Mouse (Mus musculus) limb, embryonic 12.5 days (tissue): ENCODE measurements at regions not wholly inside any gene's neighbourhood (a gene's known extent, or its start where the extent isn't known, plus 50 kb on each side); places are given as distances from the start of the nearest gene placed in this dataset.

ENCODE experiments used
- ATAC-seq: fragments of 200-750 bp; cut with Nextera tagmentation; 2 replicates; pipeline ENCODE4 v1.8.0; 2017; ENCODE audit warnings: low read depth, moderate TSS enrichment; ENCODE audit not compliant: insufficient number of reproducible peaks, insufficient read depth, low FRiP score, low TSS enrichment
- H3K27ac ChIP-seq: fragments of 300-500 bp; sonication (generic); 2 replicates; pipeline ENCODE4 v1.5.1; 2016; ENCODE audit warnings: mild to moderate bottlenecking, moderate library complexity
- H3K27me3 ChIP-seq: fragments of 300-500 bp; sonication (generic); 2 replicates; pipeline ENCODE4 v1.6.1; 2016; ENCODE audit warnings: mild to moderate bottlenecking, moderate library complexity
- H3K36me3 ChIP-seq: fragments of 300-500 bp; sonication (generic); 2 replicates; pipeline ENCODE4 v1.6.1; 2016; ENCODE audit warnings: mild to moderate bottlenecking, moderate library complexity
- H3K4me1 ChIP-seq: fragments of 300-500 bp; sonication (generic); replicated peaks from 2 replicates; pipeline ENCODE4 v1.6.1; 2016
- H3K4me2 ChIP-seq: fragments of 300-500 bp; sonication (generic); 2 replicates; pipeline ENCODE4 v1.6.1; 2016; ENCODE audit warnings: mild to moderate bottlenecking, moderate library complexity
- H3K4me3 ChIP-seq: fragments of 300-500 bp; sonication (generic); replicated peaks from 2 replicates; pipeline ENCODE4 v1.5.1; 2016; ENCODE audit warnings: mild to moderate bottlenecking
- H3K9ac ChIP-seq: fragments of 300-500 bp; sonication (generic); replicated peaks from 2 replicates; pipeline ENCODE4 v1.6.1; 2016; ENCODE audit warnings: mild to moderate bottlenecking, moderate library complexity
- H3K9me3 ChIP-seq: fragments of 300-500 bp; sonication (generic); 2 replicates; pipeline ENCODE4 v1.6.1; 2016; ENCODE audit warnings: mild to moderate bottlenecking, moderate library complexity
- WGBS: fragments of 180-500 bp; shearing (Covaris S2); methylation state at CpG from one replicate; pipeline ENCODE4 v1.1.7; 2016; 5-methylcytosine and 5-hydroxymethylcytosine counted together

- no peak for ATAC-seq
- WGBS: 79% methylated on average over 7 of the region's 7 CpGs
These were observed 51.8 kb downstream of the Gm5426 start for GRCm38 (mm10) chr10:96188168-96188567.

GRCm38 (mm10) chr10:96190168-96190987, 54.0 kb downstream of the Gm5426 start:
- WGBS: 86% methylated on average over 10 of the region's 10 CpGs
- Histone ChIP-seq H3K4me3 (no peak overlapping the region), H3K9ac (no peak overlapping the region), H3K4me1 (no peaks in the 10 kb centered on the region), H3K36me3 (no peaks in the 10 kb centered on the region), H3K27ac (no peak overlapping the region), H3K4me2 (no peak overlapping the region), H3K27me3 (no peaks in the 10 kb centered on the region), H3K9me3 (no peaks in the 10 kb centered on the region)
- no peak for ATAC-seq

More at GRCm38 (mm10) chr10:96188168-96188567, 51.8 kb downstream of the Gm5426 start:
- Histone ChIP-seq H3K4me2 (no peak overlapping the region), H3K9ac (no peak overlapping the region), H3K27me3 (no peaks in the 10 kb centered on the region), H3K36me3 (no peaks in the 10 kb centered on the region), H3K4me3 (no peak overlapping the region), H3K9me3 (no peaks in the 10 kb centered on the region), H3K27ac (no peak overlapping the region), H3K4me1 (no peaks in the 10 kb centered on the region)

- Histone ChIP-seq H3K4me3 (no peak overlapping the region), H3K4me1 (peaks cover 12% of the 10 kb centered on the region; the same call in 1 of the 2 replicates), H3K27me3 (no peaks in the 10 kb centered on the region), H3K4me2 (no peak overlapping the region), H3K36me3 (no peaks in the 10 kb centered on the region), H3K27ac (no peak overlapping the region), H3K9ac (no peak overlapping the region), H3K9me3 (peaks cover 4% of the 10 kb centered on the region; the same call in 1 of the 2 replicates)
- no peak for ATAC-seq
- 75% methylated on average over 27 of the region's 27 CpGs for WGBS
These were observed 64.7 kb downstream of the Gm5426 start for GRCm38 (mm10) chr10:96200932-96201641.

- no peak overlapping the region for H3K9ac ChIP-seq
- H3K27ac ChIP-seq: no peak overlapping the region
- H3K4me2 ChIP-seq: no peak overlapping the region
- 43% methylated on average over 6 of the region's 6 CpGs for WGBS
- peaks cover 4% of the 10 kb centered on the region; the same call in 1 of the 2 replicates for H3K9me3 ChIP-seq
- H3K4me3 ChIP-seq: no peak overlapping the region
- H3K4me1 ChIP-seq: peaks cover 12% of the 10 kb centered on the region; the same call in 1 of the 2 replicates
- ATAC-seq: peak; percentile 47; the same call in 1 of the 2 replicates
- H3K27me3 ChIP-seq: no peaks in the 10 kb centered on the region
- H3K36me3 ChIP-seq: no peaks in the 10 kb centered on the region
These were observed 65.5 kb downstream of the Gm5426 start for GRCm38 (mm10) chr10:96201891-96202290.

GRCm38 (mm10) chr10:96202871-96203270, 66.5 kb downstream of the Gm5426 start:
- no peak for ATAC-seq
- no peak overlapping the region for H3K9ac ChIP-seq
- H3K36me3 ChIP-seq: no peaks in the 10 kb centered on the region
- no peak overlapping the region for H3K27ac ChIP-seq
- H3K4me2 ChIP-seq: no peak overlapping the region
- H3K4me3 ChIP-seq: no peak overlapping the region
- no peaks in the 10 kb centered on the region for H3K27me3 ChIP-seq
- H3K4me1 ChIP-seq: peaks cover 12% of the 10 kb centered on the region; the same call in 1 of the 2 replicates
- peaks cover 4% of the 10 kb centered on the region; the same call in 1 of the 2 replicates for H3K9me3 ChIP-seq

GRCm38 (mm10) chr10:96204198-96204597, 67.8 kb downstream of the Gm5426 start:
- Histone ChIP-seq H3K4me3 (no peak overlapping the region), H3K27ac (no peak overlapping the region), H3K36me3 (no peaks in the 10 kb centered on the region), H3K9me3 (peaks cover 4% of the 10 kb centered on the region; the same call in 1 of the 2 replicates), H3K4me2 (no peak overlapping the region), H3K9ac (no peak overlapping the region), H3K4me1 (peaks cover 12% of the 10 kb centered on the region; the same call in 1 of the 2 replicates), H3K27me3 (no peaks in the 10 kb centered on the region)
- WGBS: 90% methylated on average over 5 of the region's 5 CpGs
- ATAC-seq: no peak

- H3K9me3 ChIP-seq: no peaks in the 10 kb centered on the region
- WGBS: 89% methylated on average over 5 of the region's 5 CpGs
- no peaks in the 10 kb centered on the region; the same call in 1 of the 2 replicates for H3K4me1 ChIP-seq
- ATAC-seq: no peak
- H3K27me3 ChIP-seq: no peaks in the 10 kb centered on the region
- H3K36me3 ChIP-seq: no peaks in the 10 kb centered on the region
- no peak overlapping the region for H3K27ac ChIP-seq
- H3K4me2 ChIP-seq: no peak overlapping the region
- no peak overlapping the region for H3K9ac ChIP-seq
- H3K4me3 ChIP-seq: no peak overlapping the region
These were observed 72.8 kb downstream of the Gm5426 start for GRCm38 (mm10) chr10:96209171-96209570.

- H3K27me3 ChIP-seq: no peaks in the 10 kb centered on the region
- H3K9ac ChIP-seq: no peak overlapping the region
- peaks cover 5% of the 10 kb centered on the region for H3K4me1 ChIP-seq
- 80% methylated on average over 7 of the region's 7 CpGs for WGBS
- no peak for ATAC-seq
- H3K36me3 ChIP-seq: no peaks in the 10 kb centered on the region
- no peak overlapping the region for H3K4me2 ChIP-seq
- no peaks in the 10 kb centered on the region for H3K9me3 ChIP-seq
- H3K4me3 ChIP-seq: no peak overlapping the region
- no peak overlapping the region for H3K27ac ChIP-seq
These were observed 74.8 kb downstream of the Gm5426 start for GRCm38 (mm10) chr10:96211189-96211588.

GRCm38 (mm10) chr10:96213876-96214275, 77.5 kb downstream of the Gm5426 start:
- Histone ChIP-seq H3K27me3 (no peaks in the 10 kb centered on the region), H3K9me3 (no peaks in the 10 kb centered on the region), H3K4me2 (no peak overlapping the region), H3K4me1 (peaks cover 5% of the 10 kb centered on the region), H3K27ac (no peak overlapping the region), H3K9ac (no peak overlapping the region), H3K36me3 (no peaks in the 10 kb centered on the region), H3K4me3 (no peak overlapping the region)
- 2% methylated on average over 10 of the region's 10 CpGs for WGBS
- 0 out of 2 replicates have a peak, but pooled peaks have one; percentile 60 for ATAC-seq

- no peak for ATAC-seq
- Histone ChIP-seq H3K4me3 (no peak overlapping the region), H3K4me2 (no peak overlapping the region), H3K9ac (no peak overlapping the region), H3K4me1 (peaks cover 5% of the 10 kb centered on the region), H3K27ac (no peak overlapping the region), H3K36me3 (no peaks in the 10 kb centered on the region), H3K27me3 (no peaks in the 10 kb centered on the region), H3K9me3 (no peaks in the 10 kb centered on the region)
- 64% methylated on average over 7 of the region's 7 CpGs for WGBS
These were observed 77.9 kb downstream of the Gm5426 start for GRCm38 (mm10) chr10:96214285-96214684.

- WGBS: 36% methylated on average over 6 of the region's 6 CpGs
- Histone ChIP-seq H3K4me1 (peaks cover 5% of the 10 kb centered on the region), H3K27me3 (no peaks in the 10 kb centered on the region), H3K9me3 (no peaks in the 10 kb centered on the region), H3K4me3 (no peak overlapping the region), H3K4me2 (no peak overlapping the region), H3K9ac (no peak overlapping the region), H3K27ac (no peak overlapping the region), H3K36me3 (no peaks in the 10 kb centered on the region)
- ATAC-seq: no peak
These were observed 78.5 kb downstream of the Gm5426 start for GRCm38 (mm10) chr10:96214946-96215345.
